Mouse (Mus musculus): Measurements from ENCODE around the gene Tmem150a.

Tmem150a gene

GRCm38 (mm10) chr6:72373184-72373583, 17.9 kb downstream of the Tmem150a start:
- in situ Hi-C loops (cut with MboI, MseI): no loop called here

- in situ Hi-C loops (cut with MboI, MseI): no loop called here
These were observed 19.0 kb downstream of the Tmem150a start for GRCm38 (mm10) chr6:72374206-72374605.

- in situ Hi-C loops (cut with MboI, MseI): no loop called here
These were observed 19.7 kb downstream of the Tmem150a start for GRCm38 (mm10) chr6:72374820-72375563.

- in situ Hi-C loops (cut with MboI, MseI): no loop called here
These were observed 23.4 kb downstream of the Tmem150a start for GRCm38 (mm10) chr6:72378510-72379234.

- in situ Hi-C loops (cut with MboI, MseI): loop anchor here (5.0 to 10.0 kb wide), 2 partner anchors 32 to 595 kb away; partner anchors contain the start of genes 0610030E20Rik and Usp39
These were observed 24.3 kb downstream of the Tmem150a start for GRCm38 (mm10) chr6:72379377-72380130.

GRCm38 (mm10) chr6:72380131-72380770, 25.0 kb downstream of the Tmem150a start, which contains the start of gene Vamp5:
Gene Vamp5, minus strand, starts transcription at chr6:72380468.
- in situ Hi-C loops (cut with MboI, MseI): loop anchor here (5.0 to 10.0 kb wide), 2 partner anchors 33 to 595 kb away; partner anchors contain the start of genes 0610030E20Rik and Usp39

- in situ Hi-C loops (cut with MboI, MseI): loop anchor here (5.0 to 10.0 kb wide), 2 partner anchors 35 to 592 kb away; partner anchors contain the start of genes 0610030E20Rik and Usp39
These were observed 27.2 kb downstream of the Tmem150a start for GRCm38 (mm10) chr6:72382494-72382893.

- in situ Hi-C loops (cut with MboI, MseI): loop anchor here (5.0 to 10.0 kb wide), 2 partner anchors 36 to 592 kb away; partner anchors contain the start of genes 0610030E20Rik and Usp39
These were observed 28.0 kb downstream of the Tmem150a start for GRCm38 (mm10) chr6:72383142-72383820.

- in situ Hi-C loops (cut with MboI, MseI): loop anchor here (5.0 to 10.0 kb wide), 2 partner anchors 37 to 591 kb away; partner anchors contain the start of genes 0610030E20Rik and Usp39
These were observed 28.7 kb downstream of the Tmem150a start for GRCm38 (mm10) chr6:72383952-72384351.

GRCm38 (mm10) chr6:72385258-72385657, 30.0 kb downstream of the Tmem150a start:
- in situ Hi-C loops (cut with MboI, MseI): loop anchor here (10.0 kb wide), 1 partner anchor 590 kb away; no protein-coding TSS in a partner anchor

GRCm38 (mm10) chr6:72386561-72386960, 31.3 kb downstream of the Tmem150a start:
- in situ Hi-C loops (cut with MboI, MseI): loop anchor here (10.0 kb wide), 1 partner anchor 588 kb away; no protein-coding TSS in a partner anchor

GRCm38 (mm10) chr6:72387816-72388215, 32.6 kb downstream of the Tmem150a start:
- in situ Hi-C loops (cut with MboI, MseI): loop anchor here (10.0 kb wide), 1 partner anchor 587 kb away; no protein-coding TSS in a partner anchor

- in situ Hi-C loops (cut with MboI, MseI): loop anchor here (10.0 kb wide), 1 partner anchor 587 kb away; no protein-coding TSS in a partner anchor
These were observed 33.0 kb downstream of the Tmem150a start for GRCm38 (mm10) chr6:72388266-72388665.

- in situ Hi-C loops (cut with MboI, MseI): loop anchor here (10.0 kb wide), 1 partner anchor 586 kb away; no protein-coding TSS in a partner anchor
These were observed 33.6 kb downstream of the Tmem150a start for GRCm38 (mm10) chr6:72388791-72389329.

GRCm38 (mm10) chr6:72389471-72389940, 34.3 kb downstream of the Tmem150a start:
- in situ Hi-C loops (cut with MboI, MseI): loop anchor here (10.0 kb wide), 1 partner anchor 585 kb away; no protein-coding TSS in a partner anchor

GRCm38 (mm10) chr6:72389941-72390771, 34.9 kb downstream of the Tmem150a start, which contains the start of gene Vamp8:
Gene Vamp8, minus strand, starts transcription at chr6:72390703.
- in situ Hi-C loops (cut with MboI, MseI): loop anchor here (10.0 kb wide), 1 partner anchor 585 kb away; no protein-coding TSS in a partner anchor

- in situ Hi-C loops (cut with MboI, MseI): no loop called here
These were observed 35.7 kb downstream of the Tmem150a start for GRCm38 (mm10) chr6:72390795-72391521.

GRCm38 (mm10) chr6:72392341-72392740, 37.1 kb downstream of the Tmem150a start:
- in situ Hi-C loops (cut with MboI, MseI): no loop called here
